ENCODE assay signal across 13 mouse cellular contexts in genomic region chr8:67206064-67206463, GRCm38 (mm10).
"Had no signal": no experiment of that assay in that cellular context is flagged by ENCODE, and none has a peak within 500 bp of the region (broad histone marks: within the 10 kb centered on the region; RNA-seq: fewer than 3 reads in every experiment).

No protein-coding gene starts in this region.

- H3K27me3 ChIP-seq: limb, embryonic 13.5 days; neural tube, embryonic 13.5 days; stomach, embryonic 15.5 days had no signal

- H3K9ac ChIP-seq: limb, embryonic 13.5 days; liver, embryonic 14.5 days; neural tube, embryonic 13.5 days; stomach, embryonic 15.5 days had no signal

- H3K27ac ChIP-seq: layer of hippocampus, adult 2 months; limb, embryonic 13.5 days; liver, embryonic 14.5 days; neural tube, embryonic 13.5 days; stomach, embryonic 15.5 days had no signal

- H3K9me3 ChIP-seq: limb, embryonic 13.5 days; neural tube, embryonic 13.5 days; stomach, embryonic 15.5 days had no signal

- H3K36me3 ChIP-seq: limb, embryonic 13.5 days; neural tube, embryonic 13.5 days; stomach, embryonic 15.5 days had no signal

- H3K4me2 ChIP-seq: limb, embryonic 13.5 days; neural tube, embryonic 13.5 days; stomach, embryonic 15.5 days had no signal

- DNase-seq: kidney, adult 18-20 months; kidney, postnatal 10 days; kidney, postnatal 4 days; left cerebral cortex, postnatal 4 days; lung, adult 18-20 months; retina, postnatal 1 day; thymus, adult 2 months; thymus, postnatal 36 days had no signal

- H3K4me1 ChIP-seq: limb, embryonic 13.5 days; neural tube, embryonic 13.5 days; stomach, embryonic 15.5 days had no signal

- H3K4me3 ChIP-seq: layer of hippocampus, adult 2 months; limb, embryonic 13.5 days; neural tube, embryonic 13.5 days; stomach, embryonic 15.5 days had no signal
